Mouse (Mus musculus) neural tube, embryonic 13.5 days (tissue): ENCODE data around the gene Mrrf. TPM values are rescaled to one million over a fixed set of nuclear protein-coding genes. Genes with fewer than 3 reads are reported as not detected.
"Not testable (repeated sequence)": the region's sequence is repeated elsewhere in the genome, so short reads cannot be mapped to it uniquely, and the experiment has no call there.

ENCODE experiments used
- ATAC-seq: fragments of 200-750 bp; cut with Nextera tagmentation; 2 replicates; pipeline ENCODE4 v1.8.0; 2017; ENCODE audit warnings: low read depth, mild to moderate bottlenecking, moderate TSS enrichment, moderate library complexity
- H3K27ac ChIP-seq: fragments of 300-500 bp; sonication (generic); replicated peaks from 2 replicates; pipeline ENCODE4 v1.5.1; 2015; ENCODE audit warnings: moderate library complexity, mild to moderate bottlenecking, inconsistent platforms
- H3K27me3 ChIP-seq: fragments of 300-500 bp; sonication (generic); 2 replicates; pipeline ENCODE4 v1.6.1; 2015; ENCODE audit warnings: mild to moderate bottlenecking, inconsistent platforms
- H3K36me3 ChIP-seq: fragments of 300-500 bp; sonication (generic); 2 replicates; pipeline ENCODE4 v1.6.1; 2015; ENCODE audit warnings: mild to moderate bottlenecking, inconsistent platforms
- H3K4me1 ChIP-seq: fragments of 300-500 bp; sonication (generic); replicated peaks from 2 replicates; pipeline ENCODE4 v1.6.1; 2015; ENCODE audit warnings: inconsistent platforms
- H3K4me2 ChIP-seq: fragments of 300-500 bp; sonication (generic); 2 replicates; pipeline ENCODE4 v1.6.1; 2015; ENCODE audit warnings: inconsistent platforms, mild to moderate bottlenecking, moderate library complexity
- H3K4me3 ChIP-seq: fragments of 300-500 bp; sonication (generic); 2 replicates; pipeline ENCODE4 v1.5.1; 2015; ENCODE audit warnings: mild to moderate bottlenecking, inconsistent platforms
- H3K9ac ChIP-seq: fragments of 300-500 bp; sonication (generic); 2 replicates; pipeline ENCODE4 v1.6.1; 2015; ENCODE audit warnings: moderate library complexity, mild to moderate bottlenecking, inconsistent platforms
- H3K9me3 ChIP-seq: fragments of 300-500 bp; sonication (generic); 2 replicates; pipeline ENCODE4 v1.6.1; 2016; ENCODE audit warnings: inconsistent platforms
- WGBS: fragments of 180-500 bp; shearing (Covaris S2); methylation state at CpG from one replicate; pipeline ENCODE4 v1.1.7; 2015; 5-methylcytosine and 5-hydroxymethylcytosine counted together
- polyA plus RNA-seq: library from polyadenylated mRNA; unstranded; fragments of >200 nt; fragmentation: Nextera tagmentation; extraction: Ambion mirVana; gene quantifications from 2 replicates; pipeline ENCODE4 v1.2.1, GENCODE M21; 2015

The Mrrf gene
- polyA plus RNA-seq, 1 experiment from 2014 or later = 30.7 TPM

DNA sequence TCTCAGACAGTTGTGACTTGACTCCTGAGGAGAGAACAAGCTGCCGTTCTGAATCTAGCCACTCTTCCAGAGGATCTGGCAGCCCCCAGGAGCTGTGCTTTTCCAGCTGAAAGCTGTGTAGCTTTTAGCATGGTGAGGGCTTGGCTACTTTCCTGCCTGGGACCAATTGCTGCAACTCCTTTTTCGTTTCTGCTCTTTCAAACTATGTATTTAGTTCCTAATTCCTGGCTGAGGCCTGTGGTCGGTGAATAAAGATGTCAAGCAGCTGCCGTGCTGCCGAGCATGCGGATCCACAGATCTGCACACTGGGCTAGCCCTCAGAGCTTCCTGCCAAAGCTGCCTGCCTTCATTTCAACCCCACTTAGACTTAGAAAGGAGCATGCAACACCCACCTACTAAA lies 48.7 kb downstream of the Mrrf start:
- Histone ChIP-seq H3K9ac (no peak overlapping the region), H3K4me3 (no peak overlapping the region), H3K36me3 (peaks cover 10% of the 10 kb centered on the region; the same call in 1 of the 2 replicates), H3K4me2 (no peak overlapping the region), H3K27me3 (no peaks in the 10 kb centered on the region), H3K4me1 (no peaks in the 10 kb centered on the region), H3K27ac (no peak overlapping the region), H3K9me3 (no peaks in the 10 kb centered on the region)
- WGBS = 76% methylated on average over 6 of the region's 6 CpGs
- no peak for ATAC-seq

DNA sequence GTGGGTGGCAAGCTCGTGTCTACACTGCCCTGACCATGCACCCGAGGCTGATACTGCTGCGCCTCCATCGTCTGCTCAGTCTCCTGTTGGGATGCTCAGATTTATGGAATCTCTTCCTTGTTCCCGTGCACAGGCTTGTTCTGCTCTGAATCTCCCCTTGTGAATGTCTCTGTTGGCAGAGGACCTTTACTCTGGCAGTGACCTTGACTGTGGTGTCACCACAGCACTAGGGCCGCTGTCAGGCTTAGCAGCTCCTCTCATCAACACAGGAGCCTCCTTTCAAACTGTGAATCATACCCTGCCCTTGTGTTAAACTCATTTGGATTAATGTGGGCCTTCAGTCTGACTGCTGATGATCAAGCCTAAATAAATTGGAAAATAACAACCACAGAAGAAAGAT lies 53.0 kb downstream of the Mrrf start:
- not testable (repeated sequence) for H3K9ac ChIP-seq, H3K9me3 ChIP-seq, H3K4me3 ChIP-seq, H3K27ac ChIP-seq, ATAC-seq, H3K4me2 ChIP-seq, H3K36me3 ChIP-seq, H3K4me1 ChIP-seq, H3K27me3 ChIP-seq
- 79% methylated on average over 6 of the region's 6 CpGs for WGBS

GRCm38 (mm10) chr2:36191098-36191941 lies 55.1 kb downstream of the Mrrf start:
- WGBS = 45% methylated on average over 12 of the region's 12 CpGs
- H3K27me3 ChIP-seq = 0 out of 2 replicates have a peak, but pooled peaks cover 4% of the 10 kb centered on the region
- 0 out of 2 replicates have a peak, but pooled peaks cover 5% of the 10 kb centered on the region for H3K36me3 ChIP-seq
- peaks cover 4% of the 10 kb centered on the region; the same call in 1 of the 2 replicates for H3K4me1 ChIP-seq
- no peak overlapping the region for H3K4me2 ChIP-seq
- no peak overlapping the region for H3K4me3 ChIP-seq
- no peaks in the 10 kb centered on the region for H3K9me3 ChIP-seq
- 0 out of 2 replicates have a peak overlapping the region, but pooled peaks have one; percentile 2 for H3K9ac ChIP-seq
- H3K27ac ChIP-seq = no peak overlapping the region; the same call in 1 of the 2 replicates
- ATAC-seq = 0 out of 2 replicates have a peak, but pooled peaks have one; percentile 5

DNA sequence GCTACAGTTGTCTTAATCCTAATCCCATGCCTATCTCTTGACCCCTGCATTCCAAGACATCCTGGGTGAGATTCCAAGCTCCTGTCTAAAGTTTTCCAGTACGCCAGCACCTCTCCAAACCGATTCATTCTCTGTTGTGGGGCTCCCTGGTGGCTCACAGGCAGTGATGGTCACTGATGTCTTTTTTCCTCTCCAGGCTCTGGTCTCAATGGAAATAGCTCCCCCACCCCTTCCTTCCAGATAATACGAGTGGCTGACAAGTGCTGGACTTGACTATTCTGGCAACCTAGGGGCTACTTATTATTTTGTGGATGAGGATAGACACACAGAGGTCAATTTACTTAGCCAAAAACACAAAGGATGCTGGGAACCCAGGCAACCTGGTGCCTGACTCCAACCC lies 60.8 kb downstream of the Mrrf start:
- H3K27me3 ChIP-seq = peaks cover 41% of the 10 kb centered on the region
- no peak overlapping the region for H3K4me3 ChIP-seq
- no peak overlapping the region for H3K9ac ChIP-seq
- H3K4me1 ChIP-seq = peaks cover 11% of the 10 kb centered on the region
- H3K36me3 ChIP-seq = no peaks in the 10 kb centered on the region
- no peak overlapping the region for H3K4me2 ChIP-seq
- no peaks in the 10 kb centered on the region for H3K9me3 ChIP-seq
- H3K27ac ChIP-seq = no peak overlapping the region
- no peak for ATAC-seq
- 67% methylated on average over 3 of the region's 3 CpGs for WGBS

DNA sequence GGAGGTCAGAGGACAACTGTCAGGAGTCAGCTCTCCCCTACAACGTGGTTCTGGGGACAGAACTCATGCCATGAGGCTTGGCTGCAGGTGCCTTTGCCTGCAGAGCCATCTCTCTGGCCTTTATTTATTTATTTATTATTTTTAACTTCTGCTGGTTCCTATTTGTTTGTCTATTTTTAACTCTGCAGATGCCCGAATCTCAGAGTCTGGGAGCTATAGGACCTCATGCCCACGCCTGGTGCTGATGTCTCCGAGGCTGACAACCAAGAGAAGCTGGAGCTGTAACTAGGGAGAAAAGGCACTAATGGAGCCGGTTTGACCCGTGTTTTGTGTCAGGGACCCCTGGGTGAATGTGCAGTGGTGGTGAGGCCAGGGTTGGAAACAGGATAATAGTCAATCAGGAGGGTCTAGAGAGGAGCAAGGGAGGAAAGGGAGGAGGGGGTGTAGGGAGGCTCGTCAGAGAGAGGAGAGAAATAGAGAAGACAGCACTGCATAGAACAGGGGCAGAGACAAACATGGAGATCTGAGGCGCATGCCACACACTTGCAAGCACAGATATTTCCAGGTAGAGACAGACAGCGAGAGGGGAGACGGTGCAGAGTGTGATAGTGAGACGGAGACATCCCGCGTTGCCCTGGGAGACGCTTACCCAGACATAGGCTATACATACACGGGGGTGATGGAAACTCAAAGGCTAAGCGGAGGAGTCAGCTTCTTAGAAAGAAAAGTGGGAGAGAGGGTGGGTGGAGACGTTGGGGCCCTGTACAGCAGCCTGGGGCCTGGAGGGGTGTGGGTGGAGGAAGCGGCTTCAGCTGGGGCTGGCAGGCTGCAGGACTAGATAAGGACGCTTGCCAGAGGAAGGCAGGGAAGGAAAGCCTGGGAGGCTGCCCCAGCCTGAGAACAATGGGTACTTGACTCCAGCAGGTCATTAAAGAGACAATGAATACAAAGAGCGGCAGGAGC lies 62.0 kb downstream of the Mrrf start:
- Histone ChIP-seq H3K4me1 (peaks cover 21% of the 10 kb centered on the region), H3K36me3 (no peaks in the 10 kb centered on the region), H3K9ac (peak overlapping the region; percentile 54), H3K9me3 (no peaks in the 10 kb centered on the region), H3K27ac (peak overlapping the region; percentile 30), H3K4me3 (peak overlapping the region; percentile 2; the same call in 1 of the 2 replicates), H3K4me2 (peak overlapping the region; percentile 41), H3K27me3 (peaks cover 52% of the 10 kb centered on the region)
- ATAC-seq = peak; percentile 62
- 13% methylated on average over 20 of the region's 20 CpGs for WGBS

DNA sequence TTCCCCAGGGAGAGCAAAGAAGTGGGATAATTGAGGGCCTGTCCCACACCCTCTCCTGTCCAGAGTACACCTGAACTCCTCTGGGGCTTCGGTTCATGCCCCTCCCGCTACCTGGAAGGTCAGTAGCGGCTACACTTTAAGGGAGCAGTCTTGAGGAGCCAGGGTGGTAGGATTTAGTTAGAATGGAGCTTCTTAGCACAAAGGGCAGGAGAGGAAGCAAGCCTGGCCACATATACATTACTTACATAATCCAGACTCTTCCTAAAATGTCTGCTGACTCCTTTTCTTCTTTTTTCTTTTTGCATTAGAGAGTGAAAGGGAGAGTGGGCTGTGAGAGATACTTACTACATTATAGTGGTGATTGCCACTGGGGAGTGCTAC lies 62.7 kb downstream of the Mrrf start:
- ATAC-seq = no peak
- no peak overlapping the region for H3K4me3 ChIP-seq
- H3K4me2 ChIP-seq = peak overlapping the region; percentile 41
- no peaks in the 10 kb centered on the region for H3K36me3 ChIP-seq
- 0 out of 2 replicates have a peak overlapping the region, but pooled peaks have one; percentile 30 for H3K27ac ChIP-seq
- H3K27me3 ChIP-seq = peaks cover 56% of the 10 kb centered on the region
- H3K9me3 ChIP-seq = no peaks in the 10 kb centered on the region
- peak overlapping the region; percentile 54 for H3K9ac ChIP-seq
- peaks cover 28% of the 10 kb centered on the region for H3K4me1 ChIP-seq
- 7% methylated on average over 3 of the region's 3 CpGs for WGBS

DNA sequence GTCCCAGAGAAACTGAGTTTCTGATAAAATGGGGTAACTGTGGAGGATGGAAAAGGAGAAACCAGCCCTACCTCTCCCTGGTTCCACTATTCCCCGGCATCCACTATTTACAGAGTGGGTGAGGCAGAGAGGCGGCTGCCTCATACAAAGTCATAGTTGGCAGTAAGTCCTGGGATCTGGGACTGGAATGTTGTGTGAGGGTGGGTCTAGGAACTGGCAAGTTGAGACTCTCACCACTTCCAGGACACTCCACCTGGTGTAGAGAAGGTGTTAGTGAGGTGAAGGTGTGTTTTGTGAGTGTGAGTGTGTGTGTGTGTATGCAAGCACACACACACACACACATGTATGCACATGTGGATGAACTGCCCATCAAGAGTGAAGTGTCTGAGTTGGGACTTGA lies 64.6 kb downstream of the Mrrf start:
- no peaks in the 10 kb centered on the region for H3K36me3 ChIP-seq
- H3K4me3 ChIP-seq = no peak overlapping the region
- no peaks in the 10 kb centered on the region for H3K9me3 ChIP-seq
- peaks cover 73% of the 10 kb centered on the region for H3K27me3 ChIP-seq
- peaks cover 29% of the 10 kb centered on the region for H3K4me1 ChIP-seq
- no peak overlapping the region for H3K4me2 ChIP-seq
- no peak overlapping the region for H3K27ac ChIP-seq
- no peak overlapping the region for H3K9ac ChIP-seq
- 86% methylated on average over 2 of the region's 2 CpGs for WGBS
- ATAC-seq = no peak

DNA sequence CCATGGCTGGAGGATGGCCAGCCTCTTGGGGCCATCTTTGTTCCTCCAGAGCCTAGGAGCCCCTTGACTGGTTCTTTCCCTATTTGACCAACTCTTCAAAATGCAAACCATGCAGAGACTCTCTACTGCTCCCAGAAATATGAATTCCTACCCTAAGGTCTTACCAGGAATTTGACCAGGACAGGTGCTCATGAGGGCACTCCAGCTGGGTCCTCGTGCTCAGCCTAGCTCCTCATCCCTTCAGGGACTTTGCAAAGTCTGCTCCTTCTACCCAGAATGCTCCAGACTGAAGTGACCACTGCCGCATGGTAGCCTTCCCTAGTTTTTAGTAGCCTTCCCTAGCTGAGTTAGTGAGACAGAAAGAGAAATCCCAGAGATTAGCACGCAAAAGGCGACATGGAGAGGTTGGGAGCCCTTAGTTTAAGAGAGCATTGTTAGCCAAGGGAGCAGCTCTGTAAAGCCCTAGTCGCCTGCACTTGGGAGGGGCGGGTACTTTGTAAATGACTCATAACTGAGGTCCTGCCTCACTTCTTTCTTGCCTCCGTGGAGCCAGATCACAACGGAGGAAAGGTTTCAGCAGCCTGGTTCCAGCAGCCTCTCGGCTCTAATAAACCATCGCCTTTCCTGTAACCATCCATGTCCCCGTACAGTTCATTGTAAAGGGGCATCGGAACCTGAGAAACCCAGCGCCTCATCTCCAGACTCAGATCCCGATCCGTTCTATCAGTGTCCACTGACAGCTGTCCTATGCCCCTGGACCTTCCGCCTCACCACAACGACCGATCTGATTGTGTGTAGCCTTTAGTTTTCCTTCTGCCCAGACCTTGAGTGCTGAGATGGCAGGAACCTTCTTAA lies 65.8 kb downstream of the Mrrf start:
- Histone ChIP-seq H3K4me3 (0 out of 2 replicates have a peak overlapping the region, but pooled peaks have one; percentile 43), H3K4me2 (peak overlapping the region; percentile 82), H3K36me3 (no peaks in the 10 kb centered on the region), H3K9ac (peak overlapping the region; percentile 70; the same call in 1 of the 2 replicates), H3K27me3 (peaks cover 63% of the 10 kb centered on the region), H3K27ac (no peak overlapping the region), H3K9me3 (no peaks in the 10 kb centered on the region), H3K4me1 (peaks cover 29% of the 10 kb centered on the region)
- ATAC-seq = no peak
- 25% methylated on average over 18 of the region's 18 CpGs for whole genome bisulfite sequencing

DNA sequence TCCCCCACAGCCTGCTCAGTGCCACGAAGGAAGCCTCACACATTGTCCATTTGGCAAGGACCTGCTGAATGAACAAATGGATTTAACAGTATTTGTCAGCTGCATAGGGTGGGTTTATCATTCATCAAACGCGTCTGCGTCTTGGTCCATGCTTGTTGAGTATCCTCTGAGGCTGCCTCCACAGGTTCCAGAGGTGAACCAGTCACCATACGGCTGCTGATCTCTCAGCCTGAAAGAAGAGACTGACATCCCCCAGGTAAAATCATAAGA lies 66.4 kb downstream of the Mrrf start:
- WGBS = 16% methylated on average over 5 of the region's 5 CpGs

GRCm38 (mm10) chr2:36203011-36203825 lies 67.0 kb downstream of the Mrrf start:
- peak; percentile 76 for ATAC-seq
- Histone ChIP-seq H3K4me2 (peak overlapping the region; percentile 82), H3K4me3 (peak overlapping the region; percentile 43), H3K4me1 (peaks cover 25% of the 10 kb centered on the region), H3K36me3 (no peaks in the 10 kb centered on the region), H3K27ac (peak overlapping the region; percentile 38; the same call in 1 of the 2 replicates), H3K9ac (peak overlapping the region; percentile 70), H3K9me3 (no peaks in the 10 kb centered on the region), H3K27me3 (peaks cover 63% of the 10 kb centered on the region)
- WGBS = under 1% methylated on average over 39 of the region's 39 CpGs

More for the DNA sequence above, 66.4 kb downstream of the Mrrf start:
- ATAC-seq = no peak
- Histone ChIP-seq H3K36me3 (no peaks in the 10 kb centered on the region), H3K4me3 (peak overlapping the region; percentile 43), H3K27me3 (peaks cover 63% of the 10 kb centered on the region), H3K4me1 (peaks cover 29% of the 10 kb centered on the region), H3K27ac (no peak overlapping the region), H3K9me3 (no peaks in the 10 kb centered on the region), H3K9ac (peak overlapping the region; percentile 70; the same call in 1 of the 2 replicates), H3K4me2 (peak overlapping the region; percentile 82)

DNA sequence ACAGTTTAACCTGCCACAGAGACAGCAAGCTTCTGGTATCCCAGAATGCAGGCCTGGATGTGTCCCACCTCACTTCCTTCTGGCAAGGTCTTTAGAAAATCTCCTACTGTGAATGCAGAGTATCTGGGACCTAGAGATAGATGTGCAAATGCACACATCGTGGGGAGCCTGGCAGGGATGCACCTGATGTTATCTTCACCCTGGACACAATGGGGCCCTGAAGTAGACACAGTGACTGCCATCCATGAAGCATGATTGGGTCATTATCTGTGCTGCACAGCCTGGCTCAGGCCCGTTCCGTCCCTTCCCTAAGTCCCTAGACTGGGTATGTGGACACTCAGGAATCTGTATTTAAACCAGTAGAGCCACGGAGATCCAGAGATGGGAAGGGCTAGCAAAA lies 68.4 kb downstream of the Mrrf start:
- Histone ChIP-seq H3K4me1 (peaks cover 18% of the 10 kb centered on the region), H3K27me3 (peaks cover 66% of the 10 kb centered on the region), H3K36me3 (no peaks in the 10 kb centered on the region), H3K27ac (no peak overlapping the region), H3K4me3 (no peak overlapping the region), H3K4me2 (no peak overlapping the region), H3K9ac (no peak overlapping the region), H3K9me3 (no peaks in the 10 kb centered on the region)
- 57% methylated on average over 4 of the region's 4 CpGs for WGBS
- no peak for ATAC-seq
